Mouse (Mus musculus) right cerebral cortex, postnatal 25 days (tissue): Measurements from ENCODE around the gene Txnip.

Source experiments
- DNase-seq: peaks from one replicate; pipeline ENCODE4 v3.0.0; 2022

Txnip gene

GRCm38 (mm10) chr3:96570643-96571042 is 12.9 kb downstream of the Txnip start:
- DNase-seq: no peak

GRCm38 (mm10) chr3:96571336-96571735 is 13.6 kb downstream of the Txnip start:
- no peak for DNase-seq

- DNase-seq: no peak
These were observed 14.3 kb downstream of the Txnip start for GRCm38 (mm10) chr3:96571896-96572698.

- DNase-seq: no peak
These were observed 16.1 kb downstream of the Txnip start for GRCm38 (mm10) chr3:96573611-96574511.

DNA sequence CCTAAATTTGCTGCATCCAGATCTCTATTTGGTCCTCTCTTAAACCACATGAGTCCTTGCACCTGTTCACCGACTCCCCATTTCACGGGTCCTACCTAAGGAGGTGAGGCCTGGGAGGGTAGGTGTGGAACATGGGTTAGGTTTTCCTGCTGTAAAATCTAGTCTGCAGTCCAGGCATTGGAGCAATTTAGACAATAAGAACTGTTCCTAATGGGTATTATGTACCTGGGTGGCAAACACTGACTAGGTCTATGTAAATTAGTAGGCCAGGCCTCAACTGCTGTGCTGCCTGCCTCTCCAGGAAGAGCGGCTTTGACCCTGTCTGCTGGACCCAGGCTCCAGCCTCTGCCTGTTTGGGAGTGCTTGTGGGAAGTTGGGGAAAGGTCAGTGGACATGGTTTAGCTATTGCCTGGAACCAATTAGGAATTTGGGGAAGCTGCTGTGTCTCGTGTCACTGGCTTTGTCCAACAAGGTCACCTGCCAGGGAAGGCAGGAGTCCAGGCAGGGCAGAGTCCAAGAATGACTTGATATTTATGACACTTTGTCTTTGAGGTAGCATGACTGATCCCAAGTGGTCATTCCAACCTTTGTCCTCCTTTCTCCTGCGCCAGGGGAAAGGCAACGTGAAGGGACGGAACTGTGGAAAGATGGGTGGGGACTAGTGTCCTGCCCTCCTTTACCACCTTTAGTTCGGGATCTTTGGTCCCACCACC is 17.7 kb downstream of the Txnip start:
- no peak for DNase-seq

DNA sequence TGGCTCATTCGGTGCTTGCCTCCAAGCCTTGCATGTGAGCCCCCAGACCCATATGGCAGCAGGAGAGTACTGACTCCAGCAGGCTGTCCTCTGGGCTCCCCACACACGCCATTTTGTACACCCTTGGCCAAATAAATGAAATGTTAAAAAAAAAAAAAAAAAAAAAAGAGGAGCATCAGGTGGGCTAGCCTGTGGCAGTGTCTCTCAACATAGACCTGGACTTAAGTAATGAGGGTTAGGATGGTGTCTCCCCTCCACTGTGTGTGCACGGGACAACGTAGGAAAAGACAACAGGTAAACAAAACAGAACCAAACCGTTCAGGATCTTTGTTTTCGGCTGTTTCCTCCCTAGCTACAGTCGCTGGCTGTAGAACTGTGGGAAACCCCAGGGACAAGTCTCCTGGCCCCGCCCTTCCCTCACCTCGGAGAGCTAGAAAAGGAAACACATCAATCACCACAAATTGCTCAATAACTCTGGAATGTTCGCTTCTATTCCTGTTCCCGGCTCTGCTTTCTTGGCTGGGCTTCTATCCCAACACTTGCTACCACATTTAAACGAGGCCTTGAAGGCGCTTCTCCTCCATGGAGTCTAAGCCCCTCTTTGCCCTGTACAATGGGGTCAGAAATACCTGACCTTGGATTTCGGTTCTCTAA is 18.4 kb downstream of the Txnip start:
- no peak for DNase-seq

GRCm38 (mm10) chr3:96576690-96577541 is 19.2 kb downstream of the Txnip start, which contains the start of gene Gm16253:
Gene Gm16253 (plus strand): TSS chr3:96576984.
- DNase-seq: peak; percentile 91

- no peak for DNase-seq
These were observed 19.8 kb downstream of the Txnip start for GRCm38 (mm10) chr3:96577566-96577965.

DNA sequence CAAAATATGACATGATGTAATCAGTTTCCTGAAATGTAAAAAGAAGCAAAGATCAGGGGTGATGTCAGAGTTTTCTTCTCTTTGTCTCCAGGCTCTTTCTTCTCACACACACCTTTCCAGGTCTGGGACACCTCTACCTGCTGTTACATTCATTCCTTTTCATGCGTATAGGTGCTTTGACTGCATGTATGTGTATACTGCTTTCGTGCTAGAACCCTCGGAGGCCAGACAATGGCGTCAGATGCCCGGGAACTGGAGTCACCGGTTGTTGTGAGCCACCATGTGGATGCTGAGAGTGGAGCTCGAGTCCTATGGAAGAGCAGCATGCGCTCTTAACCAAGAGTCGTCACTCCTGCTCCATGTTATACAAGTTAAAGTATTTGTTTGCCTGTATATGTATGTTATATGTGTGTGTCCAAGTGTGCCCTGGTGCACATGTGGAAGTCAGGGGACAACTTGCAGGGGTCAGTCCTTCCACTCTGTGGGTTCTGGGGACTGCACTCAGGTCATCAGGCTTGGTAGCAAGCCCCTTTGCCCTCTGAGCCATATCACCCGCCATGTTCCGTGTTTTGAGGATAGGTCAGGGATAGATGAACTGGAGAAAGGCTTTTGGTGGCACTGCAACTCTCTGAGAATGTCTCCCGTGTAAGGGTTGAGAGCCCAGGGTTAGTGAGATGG is 20.9 kb downstream of the Txnip start:
- no peak for DNase-seq

DNA sequence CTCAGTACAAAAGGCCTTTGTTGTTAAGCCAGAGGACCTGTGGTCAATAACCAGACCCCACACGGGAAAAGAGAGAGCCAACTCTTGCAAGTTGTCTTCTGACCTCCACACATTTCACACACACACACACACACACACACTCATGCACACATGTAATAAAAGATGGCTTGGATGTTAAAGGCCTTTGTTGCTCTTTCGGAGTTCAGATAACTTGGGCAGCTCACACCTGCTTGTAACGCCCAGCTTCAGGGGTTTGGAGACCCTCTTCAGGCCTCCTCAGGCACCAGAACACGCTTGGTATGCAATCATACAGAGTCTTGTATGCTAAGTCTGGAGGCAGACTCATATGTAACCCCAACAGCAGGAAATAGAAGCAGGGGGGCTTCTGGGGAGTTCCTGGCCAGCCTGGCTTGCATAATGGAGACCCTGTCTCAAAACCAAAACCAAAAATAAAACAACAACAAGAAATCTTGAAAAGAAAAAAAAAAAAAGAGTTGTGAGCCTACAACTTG is 21.5 kb downstream of the Txnip start:
- DNase-seq: no peak

DNA sequence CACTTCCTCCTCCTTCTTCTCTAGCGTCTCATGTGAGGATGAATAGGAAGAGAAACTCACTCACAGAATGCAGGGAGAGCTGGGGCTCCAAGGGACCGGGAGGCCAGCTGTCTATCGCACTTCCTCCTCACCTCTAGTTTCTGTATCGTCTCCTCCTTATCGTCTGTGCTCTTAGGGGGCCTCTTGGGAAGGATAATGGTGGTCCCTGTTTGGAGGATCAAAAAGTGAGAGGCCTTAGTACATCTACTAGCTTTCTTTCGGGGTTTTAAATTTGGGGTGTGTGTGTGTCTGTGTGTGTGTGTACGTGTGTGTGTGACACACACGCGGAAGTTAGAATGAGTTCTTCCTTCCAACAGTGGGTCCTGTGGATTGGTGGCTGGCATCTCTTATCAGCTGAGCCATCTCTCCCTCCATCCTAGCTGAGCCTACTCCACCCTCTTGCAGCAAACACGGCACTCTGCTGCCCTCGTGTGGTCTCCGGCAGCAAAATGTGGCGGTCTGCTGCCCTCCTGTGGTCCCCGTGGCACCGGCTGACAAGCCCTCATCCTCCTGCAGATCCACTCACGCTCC is 22.2 kb downstream of the Txnip start:
- DNase-seq: peak; percentile 91

- DNase-seq: no peak
These were observed 23.4 kb downstream of the Txnip start for GRCm38 (mm10) chr3:96581141-96581540.

DNA sequence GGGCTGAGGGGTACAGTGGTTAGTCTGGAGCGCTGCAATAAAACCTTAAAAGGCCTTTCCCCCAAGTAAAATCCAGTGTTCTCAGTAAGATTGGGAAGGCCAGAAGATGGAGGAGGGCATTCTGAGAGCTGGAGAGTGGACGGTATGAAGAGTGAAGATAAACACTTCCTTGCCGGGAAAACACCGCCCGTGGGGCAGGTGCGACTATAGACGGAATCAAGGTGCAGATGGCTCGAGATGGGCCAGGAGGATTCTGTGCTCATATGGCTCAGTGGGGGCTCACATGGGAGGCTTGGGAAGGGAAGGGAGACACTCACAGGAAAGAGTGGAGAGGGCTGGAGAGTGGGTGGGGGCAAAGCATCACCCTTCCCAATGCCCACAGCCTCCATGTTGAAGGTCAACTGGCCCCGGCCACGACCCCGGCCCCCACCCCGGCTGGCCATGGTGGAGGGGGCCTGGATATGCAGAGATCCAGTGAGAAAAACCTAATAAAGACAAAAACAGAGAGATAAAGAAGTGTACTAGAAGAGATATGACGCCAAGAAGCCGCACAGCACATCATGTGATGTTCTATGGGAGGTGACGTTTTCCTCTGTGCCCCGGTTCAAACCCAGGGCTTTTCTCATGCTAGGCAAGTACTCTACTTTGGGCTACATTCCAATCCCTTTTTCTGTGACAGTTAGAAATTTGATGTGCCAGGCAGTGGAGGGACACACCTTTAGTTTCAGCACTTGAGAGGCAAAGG is 24.2 kb downstream of the Txnip start:
- DNase-seq: no peak

GRCm38 (mm10) chr3:96583386-96583785 is 25.6 kb downstream of the Txnip start:
- DNase-seq: no peak

- DNase-seq: no peak
These were observed 32.9 kb downstream of the Txnip start for GRCm38 (mm10) chr3:96590657-96591056.

DNA sequence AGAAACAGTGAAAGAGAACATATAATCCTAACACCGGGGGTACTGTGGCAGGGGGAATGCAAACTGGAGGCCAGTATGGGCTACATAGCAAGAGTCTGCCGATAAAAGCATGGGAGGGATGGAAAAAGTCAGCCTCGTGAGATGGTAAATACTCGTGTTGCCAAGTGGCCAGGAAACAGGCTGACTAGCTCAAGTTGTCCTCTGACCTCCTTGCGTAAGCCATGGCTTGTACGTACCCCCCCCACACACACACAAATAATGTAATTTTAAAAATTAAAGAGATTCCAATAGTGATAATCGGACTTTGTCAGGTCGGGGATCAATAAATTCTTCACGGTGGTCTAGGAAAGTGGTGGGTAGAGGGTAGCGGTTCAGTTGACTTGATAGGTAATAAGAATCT is 35.6 kb downstream of the Txnip start:
- DNase-seq: no peak

- peak; percentile 96 for DNase-seq
These were observed 36.2 kb downstream of the Txnip start, which contains the start of gene Polr3gl for GRCm38 (mm10) chr3:96593790-96594560. Gene Polr3gl (minus strand): TSS chr3:96594181.

DNA sequence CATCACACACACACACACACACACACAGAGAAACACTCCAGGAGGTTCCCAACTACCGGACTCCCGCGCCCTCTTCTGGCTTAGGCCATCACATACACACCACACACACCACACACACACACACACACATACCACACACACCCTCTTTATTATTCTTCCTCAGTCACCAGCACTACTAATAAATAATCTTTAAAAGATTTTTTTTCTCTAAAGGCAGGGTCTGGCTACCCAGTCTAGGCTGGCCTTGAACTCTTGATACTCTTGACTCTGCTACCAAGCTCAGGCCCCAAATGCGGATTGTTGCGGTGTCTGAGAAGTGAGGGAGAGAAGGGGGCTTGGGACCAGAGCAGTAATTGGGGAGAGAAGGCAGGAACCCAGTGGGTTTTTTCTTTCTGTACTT is 37.1 kb downstream of the Txnip start:
- DNase-seq: no peak

- peak; percentile 52 for DNase-seq
These were observed 37.9 kb downstream of the Txnip start for GRCm38 (mm10) chr3:96595661-96596060.
